Mouse (Mus musculus): ENCODE data around the gene Vmn1r196. TPM values are rescaled to one million over a fixed set of nuclear protein-coding genes. Genes with fewer than 3 reads are reported as not detected.
"Not testable (repeated sequence)": the region's sequence is repeated elsewhere in the genome, so short reads cannot be mapped to it uniquely, and the experiment has no call there.

The Vmn1r196 gene
- polyA plus RNA-seq (2015; fragmentation: Nextera tagmentation; extraction: Ambion mirVana): not detected in 2 replicates

- H3K9me3 ChIP-seq (replicated peaks): no peaks in the 10 kb centered on the region
- H3K4me1 ChIP-seq: no peaks in the 10 kb centered on the region
- ATAC-seq (replicated peaks; ENCODE audit: low FRiP score): no peak
- WGBS: 61% methylated on average over 2 of the region's 2 CpGs
- H3K27me3 ChIP-seq: no peaks in the 10 kb centered on the region
- no peaks in the 10 kb centered on the region for H3K36me3 ChIP-seq
- H3K9ac ChIP-seq: no peak within 1 kb of the TSS
- no peak within 1 kb of the TSS for H3K4me2 ChIP-seq
- no peak within 1 kb of the TSS for H3K4me3 ChIP-seq (replicated peaks)
- H3K27ac ChIP-seq: no peak within 1 kb of the TSS
These were observed at the start of gene Vmn1r196 for GRCm38 (mm10) chr13:22289620-22290019. Gene Vmn1r196, plus strand, starts transcription at chr13:22289920.

GRCm38 (mm10) chr13:22243915-22244314 lies 45.8 kb upstream of the Vmn1r196 start, which contains the start of gene Vmn1r194:
Gene Vmn1r194, plus strand, starts transcription at chr13:22244215.
- no peak for ATAC-seq (replicated peaks; ENCODE audit: low FRiP score)
- no peaks in the 10 kb centered on the region for H3K9me3 ChIP-seq (replicated peaks)
- H3K36me3 ChIP-seq: no peaks in the 10 kb centered on the region
- no peaks in the 10 kb centered on the region for H3K4me1 ChIP-seq
- H3K9ac ChIP-seq: no peak within 1 kb of the TSS
- WGBS: 62% methylated on average over 1 of the region's 1 CpGs
- no peaks in the 10 kb centered on the region for H3K27me3 ChIP-seq
- H3K4me3 ChIP-seq (replicated peaks): no peak within 1 kb of the TSS
- H3K27ac ChIP-seq: no peak within 1 kb of the TSS
- no peak within 1 kb of the TSS for H3K4me2 ChIP-seq

- not testable (repeated sequence) for H3K9me3 ChIP-seq (replicated peaks)
These were observed 19.5 kb upstream of the Vmn1r196 start, which contains the start of gene Vmn1r195 for GRCm38 (mm10) chr13:22270222-22270621. Gene Vmn1r195, plus strand, starts transcription at chr13:22270522.

GRCm38 (mm10) chr13:22271721-22272120 lies 18.0 kb upstream of the Vmn1r196 start:
- Histone ChIP-seq H3K9ac (no peak overlapping the region), H3K9me3 (replicated peaks) (no peaks in the 10 kb centered on the region), H3K27me3 (no peaks in the 10 kb centered on the region), H3K36me3 (no peaks in the 10 kb centered on the region), H3K27ac (no peak overlapping the region), H3K4me1 (no peaks in the 10 kb centered on the region), H3K4me2 (no peak overlapping the region), H3K4me3 (replicated peaks) (no peak overlapping the region)
- ATAC-seq (replicated peaks; ENCODE audit: low FRiP score): no peak
- 41% methylated on average over 2 of the region's 2 CpGs for WGBS

More at GRCm38 (mm10) chr13:22270222-22270621, 19.5 kb upstream of the Vmn1r196 start, which contains the start of gene Vmn1r195:
- ATAC-seq (replicated peaks; ENCODE audit: low FRiP score); H3K9ac ChIP-seq; H3K27ac ChIP-seq; H3K27me3 ChIP-seq; H3K4me1 ChIP-seq; H3K4me3 ChIP-seq (replicated peaks); H3K4me2 ChIP-seq; H3K36me3 ChIP-seq: not testable (repeated sequence)
- 90% methylated on average over 1 of the region's 1 CpGs for WGBS

GRCm38 (mm10) chr13:22284578-22284977 lies 5.1 kb upstream of the Vmn1r196 start:
- no peak for ATAC-seq (replicated peaks; ENCODE audit: low FRiP score)
- no peak overlapping the region for H3K4me2 ChIP-seq
- no peaks in the 10 kb centered on the region for H3K4me1 ChIP-seq
- no peaks in the 10 kb centered on the region for H3K36me3 ChIP-seq
- WGBS: 78% methylated on average over 2 of the region's 2 CpGs
- no peak overlapping the region for H3K27ac ChIP-seq
- no peaks in the 10 kb centered on the region for H3K9me3 ChIP-seq (replicated peaks)
- no peak overlapping the region for H3K9ac ChIP-seq
- no peak overlapping the region for H3K4me3 ChIP-seq (replicated peaks)
- H3K27me3 ChIP-seq: no peaks in the 10 kb centered on the region

GRCm38 (mm10) chr13:22308075-22308474 lies 18.4 kb downstream of the Vmn1r196 start:
- not testable (repeated sequence) for ATAC-seq (replicated peaks; ENCODE audit: low FRiP score); H3K9me3 ChIP-seq (replicated peaks); H3K9ac ChIP-seq; H3K4me2 ChIP-seq; H3K27ac ChIP-seq; H3K27me3 ChIP-seq; H3K4me1 ChIP-seq; H3K36me3 ChIP-seq; H3K4me3 ChIP-seq (replicated peaks)
- 90% methylated on average over 5 of the region's 5 CpGs for WGBS

- H3K27me3 ChIP-seq: no peaks in the 10 kb centered on the region
- no peak overlapping the region for H3K4me3 ChIP-seq (replicated peaks)
- 72% methylated on average over 2 of the region's 2 CpGs for WGBS
- no peaks in the 10 kb centered on the region for H3K36me3 ChIP-seq
- H3K4me1 ChIP-seq: no peaks in the 10 kb centered on the region
- H3K27ac ChIP-seq: no peak overlapping the region
- no peak for ATAC-seq (replicated peaks; ENCODE audit: low FRiP score)
- no peak overlapping the region for H3K9ac ChIP-seq
- no peak overlapping the region for H3K4me2 ChIP-seq
- no peaks in the 10 kb centered on the region for H3K9me3 ChIP-seq (replicated peaks)
These were observed 25.6 kb downstream of the Vmn1r196 start for GRCm38 (mm10) chr13:22315361-22315760.

- H3K9ac ChIP-seq: no peak overlapping the region
- H3K4me1 ChIP-seq: no peaks in the 10 kb centered on the region
- no peaks in the 10 kb centered on the region for H3K9me3 ChIP-seq (replicated peaks)
- ATAC-seq (replicated peaks; ENCODE audit: low FRiP score): no peak
- no peak overlapping the region for H3K27ac ChIP-seq
- 80% methylated on average over 2 of the region's 2 CpGs for WGBS
- H3K4me3 ChIP-seq (replicated peaks): no peak overlapping the region
- no peaks in the 10 kb centered on the region for H3K27me3 ChIP-seq
- no peaks in the 10 kb centered on the region for H3K36me3 ChIP-seq
- H3K4me2 ChIP-seq: no peak overlapping the region
These were observed 27.6 kb downstream of the Vmn1r196 start for GRCm38 (mm10) chr13:22317366-22317765.

- Histone ChIP-seq H3K36me3 (no peaks in the 10 kb centered on the region), H3K4me3 (replicated peaks) (no peak overlapping the region), H3K9ac (no peak overlapping the region), H3K4me1 (no peaks in the 10 kb centered on the region), H3K9me3 (replicated peaks) (no peaks in the 10 kb centered on the region), H3K27me3 (no peaks in the 10 kb centered on the region), H3K27ac (no peak overlapping the region), H3K4me2 (no peak overlapping the region)
- no peak for ATAC-seq (replicated peaks; ENCODE audit: low FRiP score)
These were observed 30.4 kb downstream of the Vmn1r196 start for GRCm38 (mm10) chr13:22320091-22320490.

- Histone ChIP-seq H3K36me3 (no peaks in the 10 kb centered on the region), H3K4me1 (no peaks in the 10 kb centered on the region)
These were observed 34.6 kb downstream of the Vmn1r196 start, which contains the start of gene Vmn1r197 for GRCm38 (mm10) chr13:22324289-22324688. Gene Vmn1r197, plus strand, starts transcription at chr13:22324589.

GRCm38 (mm10) chr13:22333269-22333668 lies 43.5 kb downstream of the Vmn1r196 start:
- Histone ChIP-seq H3K27ac (no peak overlapping the region), H3K27me3 (no peaks in the 10 kb centered on the region), H3K36me3 (no peaks in the 10 kb centered on the region), H3K4me3 (replicated peaks) (no peak overlapping the region), H3K4me2 (no peak overlapping the region), H3K9ac (no peak overlapping the region), H3K4me1 (no peaks in the 10 kb centered on the region), H3K9me3 (replicated peaks) (no peaks in the 10 kb centered on the region)
- 66% methylated on average over 2 of the region's 2 CpGs for WGBS
- no peak for ATAC-seq (replicated peaks; ENCODE audit: low FRiP score)

More at GRCm38 (mm10) chr13:22324289-22324688, 34.6 kb downstream of the Vmn1r196 start, which contains the start of gene Vmn1r197:
- H3K9me3 ChIP-seq (replicated peaks): no peaks in the 10 kb centered on the region
- H3K4me2 ChIP-seq: no peak within 1 kb of the TSS
- no peak within 1 kb of the TSS for H3K4me3 ChIP-seq (replicated peaks)
- no peak for ATAC-seq (replicated peaks; ENCODE audit: low FRiP score)
- no peak within 1 kb of the TSS for H3K9ac ChIP-seq
- no peak within 1 kb of the TSS for H3K27ac ChIP-seq
- no peaks in the 10 kb centered on the region for H3K27me3 ChIP-seq

- Histone ChIP-seq H3K36me3 (no peaks in the 10 kb centered on the region), H3K4me1 (no peaks in the 10 kb centered on the region), H3K4me2 (no peak overlapping the region), H3K27me3 (no peaks in the 10 kb centered on the region), H3K9me3 (replicated peaks) (no peaks in the 10 kb centered on the region), H3K9ac (no peak overlapping the region), H3K27ac (no peak overlapping the region), H3K4me3 (replicated peaks) (no peak overlapping the region)
- 92% methylated on average over 1 of the region's 1 CpGs for WGBS
- no peak for ATAC-seq (replicated peaks; ENCODE audit: low FRiP score)
These were observed 45.8 kb downstream of the Vmn1r196 start for GRCm38 (mm10) chr13:22335565-22335964.

Data from kidney, embryonic 15.5 days (tissue).